Mouse (Mus musculus) left cerebral cortex, postnatal 10 days (tissue): ENCODE measurements around the gene Sap18b. TPM values are rescaled to one million over a fixed set of nuclear protein-coding genes. Genes with fewer than 3 reads are reported as not detected.
A peak's percentile ranks its signal among the peaks of the same experiment; 100 is the strongest.
"Not testable (repeated sequence)": the region's sequence is repeated elsewhere in the genome, so short reads cannot be mapped to it uniquely, and the experiment has no call there.

Source experiments
- DNase-seq, 2 experiments: peaks; one replicate each; pipeline ENCODE4 v3.0.0; 2021 to 2022; ENCODE audit warnings: low spot score in 2 of 2, mixed read lengths in 1 of 2; ENCODE audit errors: extremely low spot score in 1 of 2
- intact Hi-C: fragments of 180-260 bp; cut with DNase I; formaldehyde crosslinking; loops from one replicate; pipeline ENCODE4 v1.15.1; 2025
- total RNA-seq, 2 experiments: library from RNA; stranded (reverse); gene quantifications; 2 replicates each; pipeline ENCODE4 v1.2.3; 2021

Gene Sap18b
- total RNA-seq: 100 to 1,000 TPM; 101 to 114 TPM

- DNase-seq, intact Hi-C loops: not testable (repeated sequence)
Observed at GRCm38 (mm10) chr8:95825162-95825561, at the start of gene Sap18b. TSS of gene Sap18b (plus strand) at chr8:95825346.

DNA sequence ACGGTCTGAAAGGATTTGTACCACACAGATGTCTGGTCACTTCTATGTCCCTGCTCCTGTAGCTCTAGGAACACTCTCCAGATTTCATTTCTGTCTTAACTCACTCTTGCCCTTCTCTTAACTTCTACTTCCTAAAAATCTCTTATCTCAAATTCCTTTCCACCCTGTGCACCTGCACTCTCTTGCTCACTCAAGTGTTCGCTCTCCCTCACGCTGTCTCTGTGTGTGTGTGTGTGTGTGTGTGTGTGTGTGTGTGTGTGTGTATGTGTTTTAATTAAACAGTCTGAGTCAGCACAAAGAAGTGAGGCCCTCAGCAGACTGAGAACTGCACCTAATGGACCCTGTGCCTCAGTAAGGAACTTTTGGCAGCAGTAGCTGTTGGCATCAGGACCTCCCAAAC lies 44.1 kb upstream of the Sap18b start:
- intact Hi-C loops: no loop called here
- no peak for DNase-seq

DNA sequence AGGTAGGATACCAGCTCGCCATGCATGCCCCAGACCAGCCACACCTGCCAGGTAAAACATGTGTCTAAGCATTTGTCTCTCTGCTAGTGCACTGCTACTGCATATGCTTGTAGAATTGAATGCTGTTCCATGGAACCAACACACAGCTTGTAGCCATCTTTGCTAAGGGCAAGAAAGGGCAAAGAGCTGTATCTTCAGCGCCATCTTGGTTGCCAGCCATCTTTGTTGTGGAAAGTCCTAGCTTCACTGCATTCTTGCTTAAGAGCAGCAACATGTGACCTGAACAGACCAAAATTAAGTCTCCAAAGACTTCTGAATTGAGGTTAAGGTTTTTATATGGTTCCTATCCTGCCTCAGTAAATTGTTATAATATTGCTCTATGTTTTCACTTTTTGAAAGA lies 43.4 kb upstream of the Sap18b start:
- intact Hi-C loops: no loop called here
- no peak for DNase-seq

DNA sequence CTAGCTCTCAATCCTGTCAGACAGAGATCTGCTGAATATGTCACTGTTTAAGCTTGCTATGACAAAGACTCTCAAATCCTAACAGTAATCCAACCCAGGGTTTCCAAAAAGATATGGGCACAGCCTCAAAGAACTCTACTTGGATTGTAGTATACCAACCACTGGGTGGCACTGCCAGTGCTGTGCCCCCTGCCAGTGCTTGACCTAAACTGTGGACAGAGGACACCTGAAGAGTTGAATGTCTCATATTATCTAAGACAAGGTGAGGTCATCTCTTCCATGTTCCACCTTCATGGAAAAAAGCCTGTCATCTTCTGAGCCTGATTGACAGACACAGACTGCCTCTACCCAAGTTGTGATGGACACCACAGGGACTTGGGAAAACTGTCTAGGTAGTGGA lies 42.5 kb upstream of the Sap18b start:
- intact Hi-C loops: no loop called here
- no peak for DNase-seq

GRCm38 (mm10) chr8:95785591-95785990 lies 39.6 kb upstream of the Sap18b start:
- intact Hi-C loops: no loop called here
- DNase-seq: no peak

DNA sequence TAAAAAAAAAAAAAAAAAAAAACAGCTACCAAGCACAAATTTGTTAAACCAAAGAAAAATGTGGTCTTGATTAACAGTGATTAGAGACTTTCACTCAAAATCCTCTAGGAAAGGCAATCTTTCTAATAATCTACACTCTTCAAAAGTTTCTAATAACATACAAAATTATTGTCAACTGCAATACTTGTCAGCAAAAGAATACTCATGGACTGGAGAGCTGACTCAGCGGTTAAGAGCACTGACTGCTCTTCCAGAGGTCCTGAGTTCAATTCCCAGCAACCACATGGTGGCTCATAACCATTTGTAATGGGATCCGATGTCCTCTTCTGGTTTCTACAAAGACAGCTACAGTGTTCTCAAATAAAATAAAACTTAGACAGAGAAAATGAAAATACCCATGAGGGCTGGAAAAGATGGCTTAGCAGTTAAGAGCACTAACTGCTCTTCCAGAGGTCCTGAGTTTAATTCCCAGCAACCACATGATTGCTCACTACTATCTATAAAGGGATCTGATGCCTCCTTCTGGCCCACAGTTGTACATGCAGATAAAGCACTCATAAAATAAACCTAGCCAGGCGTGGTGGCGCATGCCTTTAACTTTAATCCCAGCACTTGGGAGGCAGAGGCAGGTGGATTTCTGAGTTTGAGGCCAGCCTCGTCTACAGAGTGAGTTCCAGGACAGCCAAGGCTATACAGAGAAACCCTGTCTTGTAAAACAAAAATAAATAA lies 29.6 kb upstream of the Sap18b start:
- DNase-seq, intact Hi-C loops: not testable (repeated sequence)

DNA sequence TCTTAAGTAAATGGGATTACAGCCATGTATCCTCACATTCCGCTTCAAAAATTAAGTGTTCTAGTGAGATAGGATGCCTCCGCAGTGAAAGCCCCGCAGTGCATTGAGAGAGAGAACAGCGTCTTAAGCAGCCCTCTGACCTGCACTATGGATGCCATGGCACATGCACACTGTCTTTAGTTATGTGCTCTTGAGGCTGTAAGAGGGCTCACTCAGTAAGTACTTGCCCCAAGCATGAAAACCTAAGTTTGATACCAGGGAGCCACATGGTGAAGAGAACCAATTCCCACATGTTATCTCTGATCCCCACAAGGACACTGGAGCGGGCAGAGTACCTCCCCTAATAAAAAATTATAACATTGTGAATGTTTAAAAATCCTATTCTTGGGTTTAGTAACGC lies 26.0 kb upstream of the Sap18b start:
- intact Hi-C loops: no loop called here
- DNase-seq: no peak

- intact Hi-C loops: no loop called here
- no peak for DNase-seq
Observed at GRCm38 (mm10) chr8:95799891-95800290, 25.3 kb upstream of the Sap18b start.

- intact Hi-C loops: no loop called here
- DNase-seq: no peak
Observed at GRCm38 (mm10) chr8:95800353-95800752, 24.8 kb upstream of the Sap18b start.

DNA sequence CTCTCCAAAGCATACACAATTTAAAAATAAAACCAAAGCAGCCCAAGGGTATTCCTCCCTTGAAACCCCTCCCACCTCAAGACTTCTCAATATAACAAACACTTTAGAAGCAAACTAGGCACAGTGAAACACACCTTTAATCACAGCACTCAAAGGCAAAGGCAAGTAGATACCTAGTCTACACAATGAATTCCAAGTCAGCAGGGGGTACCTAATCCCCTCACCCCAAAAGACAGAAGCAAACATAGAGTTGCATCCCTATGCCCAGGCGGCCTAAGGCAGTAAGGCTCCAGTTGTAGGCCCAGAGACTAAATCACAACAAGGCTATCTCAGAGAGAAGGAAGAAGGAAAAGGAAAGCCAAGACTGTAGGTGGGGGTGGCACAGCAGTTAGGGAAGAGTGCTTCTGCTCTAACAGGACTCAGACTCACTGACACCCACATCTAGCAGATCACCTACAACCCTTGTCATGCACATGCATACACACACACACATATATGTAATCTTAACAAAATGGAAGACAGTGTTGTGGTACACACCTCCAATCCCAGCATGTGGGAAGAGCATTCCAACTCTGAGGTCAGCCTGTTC lies 23.6 kb upstream of the Sap18b start:
- intact Hi-C loops: no loop called here

GRCm38 (mm10) chr8:95802231-95802630 lies 22.9 kb upstream of the Sap18b start:
- intact Hi-C loops: no loop called here
- no peak for DNase-seq

More for the DNA sequence above, 23.6 kb upstream of the Sap18b start:
- no peak for DNase-seq

- no peak for DNase-seq
- intact Hi-C loops: no loop called here
Observed at GRCm38 (mm10) chr8:95805482-95805881, 19.7 kb upstream of the Sap18b start.

GRCm38 (mm10) chr8:95806461-95807191 lies 18.5 kb upstream of the Sap18b start:
- peak in 1 of 2 experiments; percentile 69 for DNase-seq
- intact Hi-C loops: no loop called here

GRCm38 (mm10) chr8:95807331-95807843 lies 17.8 kb upstream of the Sap18b start, which contains the start of gene Cnot1:
TSS of gene Cnot1 (minus strand) at chr8:95807464.
- intact Hi-C loops: no loop called here

DNA sequence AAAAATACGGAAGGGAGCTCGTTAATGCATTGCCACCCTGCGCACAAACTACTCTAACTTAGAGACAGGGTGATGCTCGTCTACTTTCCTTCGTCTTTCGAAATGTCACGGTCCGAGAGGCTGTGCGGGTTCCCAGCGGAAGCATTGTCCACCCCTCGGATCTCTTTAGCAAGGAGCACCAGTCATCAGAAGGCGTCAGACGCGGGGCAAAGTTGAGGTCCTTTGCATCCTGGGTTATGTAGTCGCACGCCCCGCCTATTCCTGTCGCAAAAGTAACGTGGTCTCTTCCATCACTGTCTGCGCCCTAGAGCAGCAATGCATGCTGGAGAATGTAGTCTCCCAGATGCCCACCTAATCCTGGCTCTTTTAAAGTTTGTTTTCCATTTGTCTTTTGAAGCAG lies 17.3 kb upstream of the Sap18b start:
- intact Hi-C loops: no loop called here

More at GRCm38 (mm10) chr8:95807331-95807843, 17.8 kb upstream of the Sap18b start, which contains the start of gene Cnot1:
- peak; percentile 97 to 99 for DNase-seq

DNA sequence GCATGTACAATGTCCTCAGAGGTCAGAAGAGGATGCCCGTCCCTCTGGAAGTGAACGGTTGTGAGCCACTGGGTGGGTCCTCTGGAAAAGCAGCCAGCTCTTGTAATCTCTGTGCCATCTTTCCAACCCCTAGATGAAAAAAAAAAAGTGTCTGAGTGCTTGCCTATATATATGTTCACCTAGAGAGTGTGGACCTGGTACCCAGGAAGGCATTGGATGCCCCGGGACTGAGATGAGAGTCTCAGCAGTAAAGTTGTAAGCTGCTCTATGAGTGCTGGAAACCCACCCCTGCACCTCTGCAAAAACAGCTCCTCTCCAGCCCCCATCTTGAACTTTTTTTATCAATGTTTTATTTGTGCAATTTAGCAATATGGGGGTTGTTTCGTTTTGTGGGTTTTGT lies 16.5 kb upstream of the Sap18b start:
- no peak for DNase-seq
- intact Hi-C loops: no loop called here

More for the DNA sequence above, 17.3 kb upstream of the Sap18b start:
- DNase-seq: peak; percentile 95 to 96

DNA sequence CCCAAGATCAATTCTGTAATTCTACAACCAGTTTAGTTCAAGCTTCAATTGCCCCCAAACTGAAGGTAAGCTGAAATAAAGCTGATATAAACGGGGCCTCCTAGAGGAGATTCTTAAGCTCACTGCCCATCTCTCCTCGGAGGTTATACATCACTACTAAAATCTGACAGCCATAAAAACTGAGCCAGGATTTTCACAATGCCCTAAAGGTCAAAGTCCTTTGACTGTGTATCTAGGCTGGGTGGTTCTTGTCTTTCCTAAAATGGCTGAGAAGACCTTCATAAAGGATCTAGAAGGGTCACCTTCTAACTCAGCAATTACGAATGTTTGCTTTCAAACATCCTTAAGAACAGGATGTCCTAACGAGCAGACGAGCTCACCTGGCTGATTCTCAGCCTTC lies 16.0 kb upstream of the Sap18b start:
- intact Hi-C loops: no loop called here

GRCm38 (mm10) chr8:95810184-95810591 lies 15.0 kb upstream of the Sap18b start:
- intact Hi-C loops: no loop called here
- no peak for DNase-seq

More for the DNA sequence above, 16.0 kb upstream of the Sap18b start:
- DNase-seq: no peak

DNA sequence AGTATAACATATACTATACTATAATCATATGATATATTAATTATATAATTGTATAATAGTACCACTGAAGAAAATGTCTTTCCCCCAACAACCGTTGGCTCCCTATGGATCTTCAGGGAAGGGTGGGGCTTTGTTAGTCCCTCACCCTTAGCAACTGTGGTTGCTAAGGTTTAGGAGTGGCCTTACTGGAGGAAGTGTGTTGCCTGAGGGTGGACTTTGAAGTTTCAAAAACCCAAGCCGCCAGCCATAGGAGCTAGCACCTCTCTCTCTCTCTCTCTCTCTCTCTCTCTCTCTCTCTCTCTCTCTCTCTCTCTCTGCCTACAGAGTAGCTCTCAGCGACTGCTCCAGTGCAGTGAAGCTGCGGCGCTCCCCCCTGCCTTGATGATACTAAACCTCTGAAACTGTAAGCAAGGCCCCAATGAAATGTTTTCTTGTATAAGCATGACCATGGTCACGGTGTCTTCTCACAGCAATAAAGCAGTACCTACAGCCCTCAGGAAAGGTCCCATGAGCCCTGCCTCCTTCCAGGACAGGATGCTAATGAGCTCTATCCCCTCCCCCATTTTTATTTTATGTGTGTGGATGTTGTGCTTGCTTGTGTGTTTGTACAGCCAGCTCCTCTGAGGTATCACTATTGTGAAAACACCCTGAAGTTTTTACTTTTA lies 9.0 kb upstream of the Sap18b start:
- intact Hi-C loops: no loop called here

More for the DNA sequence above, 9.0 kb upstream of the Sap18b start:
- no peak for DNase-seq
